Mouse (Mus musculus) cerebellum, postnatal 10 days (tissue): ENCODE results near the gene Kif16b.

ENCODE experiments used
- DNase-seq, 2 experiments: peaks; one replicate each; pipeline ENCODE4 v3.0.0; 2021; ENCODE audit warnings: mixed read lengths in 2 of 2

Gene Kif16b

DNA sequence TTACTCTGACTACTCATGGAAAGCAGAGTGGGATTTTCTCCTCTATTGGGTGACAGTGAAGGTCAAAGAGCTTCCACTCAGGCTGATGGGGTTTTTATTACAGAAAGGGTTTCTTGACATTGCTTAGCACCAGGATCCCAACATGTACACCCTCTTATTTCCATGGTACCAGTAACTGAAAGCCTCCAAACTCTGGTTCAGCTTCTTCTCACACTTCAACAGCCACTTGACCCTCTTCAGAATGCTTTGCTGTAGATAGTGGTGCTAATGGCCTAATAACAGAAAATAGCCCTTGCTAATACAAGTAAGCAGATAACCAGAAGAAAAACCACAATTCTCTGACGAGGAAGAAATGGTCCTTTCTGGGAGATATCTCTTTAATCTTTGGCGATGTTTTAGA, 259.6 kb downstream of the Kif16b start:
- DNase-seq, result no peak

DNA sequence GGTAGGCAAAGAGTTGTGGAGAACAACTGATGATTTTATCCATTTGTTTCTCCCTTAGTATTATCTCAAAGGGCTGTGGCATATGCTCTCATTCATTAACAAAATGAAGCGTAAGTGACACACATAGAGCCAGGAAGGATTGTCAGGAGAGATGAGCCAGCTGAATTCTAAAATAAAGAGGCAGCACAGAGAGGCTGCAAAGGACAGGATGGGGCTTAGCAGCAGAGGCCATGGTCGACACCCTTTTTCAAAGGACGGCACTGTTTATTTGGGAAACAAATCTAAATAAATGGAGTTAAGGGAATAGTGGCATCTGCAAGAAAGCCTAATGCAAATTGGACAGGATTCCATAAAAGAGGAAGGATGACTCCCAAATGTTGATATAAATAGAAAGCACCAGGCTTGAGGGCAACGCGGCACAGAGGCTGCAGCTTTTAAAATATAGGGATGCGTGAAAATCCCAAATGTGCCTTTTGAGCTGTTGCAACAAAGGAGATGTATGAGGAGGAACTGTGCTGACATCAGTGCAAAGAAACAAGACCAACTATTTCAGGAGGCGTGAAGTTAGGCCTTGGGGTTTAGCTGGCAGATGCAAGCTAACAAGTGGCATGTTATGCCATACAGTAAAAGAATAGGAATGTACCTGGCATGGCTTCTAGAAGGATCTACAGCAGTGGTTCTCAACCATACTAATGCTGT, 265.6 kb downstream of the Kif16b start:
- DNase-seq, result no peak

DNA sequence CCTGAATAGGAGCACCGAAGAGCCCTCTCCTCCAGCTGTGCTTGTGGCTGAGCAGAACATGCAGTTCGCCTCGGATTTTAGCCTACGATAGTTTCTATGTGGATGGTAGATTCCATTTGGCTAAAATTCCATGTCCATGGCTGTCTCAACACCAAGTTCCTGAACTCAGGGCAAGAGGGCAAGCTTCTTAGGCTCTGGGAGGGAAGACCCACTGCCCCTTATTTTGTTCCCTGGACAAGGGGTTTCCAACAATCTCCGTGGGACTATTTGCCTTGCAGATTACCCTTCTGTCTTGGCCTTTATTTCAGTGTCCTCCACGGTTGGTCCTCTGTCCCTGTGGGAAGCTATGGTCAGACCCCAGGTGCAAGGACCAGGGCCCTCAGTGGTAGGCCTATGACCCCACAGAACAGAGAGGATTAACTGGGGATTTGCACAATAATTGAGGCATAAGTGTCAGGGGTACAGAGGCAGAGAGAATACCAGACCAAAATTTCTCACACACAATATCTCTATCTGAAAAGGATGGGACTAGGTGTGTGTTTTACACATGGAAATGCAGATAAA, 267.3 kb downstream of the Kif16b start:
- no peak for DNase-seq

DNA sequence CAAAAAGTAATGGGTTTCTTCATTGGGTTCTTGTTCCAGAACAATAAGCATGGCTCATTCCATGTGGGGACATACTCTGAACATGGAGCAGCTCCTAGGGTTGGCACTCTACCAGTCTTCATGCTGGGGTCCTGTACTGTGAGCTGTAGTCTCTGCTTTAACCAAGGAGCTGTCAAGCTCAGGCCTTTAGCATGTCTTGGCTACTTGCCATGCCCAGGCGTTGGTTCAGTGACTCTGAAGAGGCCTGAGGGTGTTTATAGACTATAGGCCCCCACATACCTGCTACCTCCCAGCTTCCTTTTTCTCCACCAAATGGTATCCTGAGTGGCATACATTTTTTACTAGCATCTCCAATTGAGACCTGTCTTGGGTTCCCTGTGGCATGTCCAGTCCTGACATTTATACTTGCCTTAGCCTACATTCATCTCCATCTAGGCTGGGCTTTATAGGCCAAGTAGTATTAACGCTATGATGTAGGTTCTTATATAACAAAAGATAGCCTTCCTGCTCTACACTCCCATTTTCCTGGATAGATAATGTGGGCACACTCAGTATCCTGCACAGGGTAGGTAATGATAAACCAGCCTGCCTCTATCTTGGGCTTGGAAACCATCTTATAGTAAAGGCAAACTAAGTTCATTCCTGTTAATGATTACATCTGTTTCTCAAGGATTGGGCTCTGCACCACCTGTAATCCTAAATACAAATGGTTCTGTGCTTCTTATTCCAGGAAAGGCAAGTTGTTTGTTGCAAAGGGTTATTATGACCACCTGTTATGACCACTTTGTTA, 271.6 kb downstream of the Kif16b start:
- DNase-seq, result peak; percentile 46 to 75

DNA sequence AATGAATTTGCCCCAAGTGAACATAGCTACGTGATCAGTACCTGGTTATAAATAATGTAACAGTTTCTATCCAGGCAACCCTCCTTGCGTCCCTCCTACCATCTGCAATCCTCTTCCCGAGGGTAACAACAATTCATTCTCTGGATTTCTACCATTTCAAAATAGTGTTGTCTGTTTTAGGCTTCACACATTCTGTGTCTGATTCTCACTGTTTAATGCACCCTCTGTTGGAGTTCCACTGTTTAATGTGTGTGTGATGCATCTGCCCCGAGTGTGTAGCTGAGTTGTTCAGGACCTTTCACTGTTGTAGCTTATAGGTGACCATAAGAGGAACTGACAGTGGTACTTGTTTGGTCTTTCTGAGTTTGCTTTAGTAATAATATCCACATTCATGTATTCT, 275.6 kb downstream of the Kif16b start:
- no peak for DNase-seq

DNA sequence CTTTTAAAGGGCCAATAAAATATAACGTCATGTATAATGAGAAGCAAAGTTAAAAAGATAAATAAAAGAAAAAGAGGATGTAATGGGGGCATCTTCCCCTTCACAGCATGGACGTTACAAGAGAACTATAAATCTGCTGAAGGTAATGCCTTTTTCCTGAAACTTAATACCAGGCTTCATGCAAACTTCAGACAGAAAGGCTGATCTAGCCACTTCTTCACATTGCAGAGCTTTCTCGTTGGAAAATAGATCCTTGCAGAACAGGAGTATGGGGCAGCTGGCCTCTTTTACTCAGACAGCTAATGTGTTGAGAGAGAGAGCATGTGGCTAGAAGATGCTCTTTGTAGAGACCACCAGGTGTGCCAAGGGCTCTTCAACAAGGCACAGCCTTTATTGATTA, 276.2 kb downstream of the Kif16b start:
- DNase-seq, result no peak

DNA sequence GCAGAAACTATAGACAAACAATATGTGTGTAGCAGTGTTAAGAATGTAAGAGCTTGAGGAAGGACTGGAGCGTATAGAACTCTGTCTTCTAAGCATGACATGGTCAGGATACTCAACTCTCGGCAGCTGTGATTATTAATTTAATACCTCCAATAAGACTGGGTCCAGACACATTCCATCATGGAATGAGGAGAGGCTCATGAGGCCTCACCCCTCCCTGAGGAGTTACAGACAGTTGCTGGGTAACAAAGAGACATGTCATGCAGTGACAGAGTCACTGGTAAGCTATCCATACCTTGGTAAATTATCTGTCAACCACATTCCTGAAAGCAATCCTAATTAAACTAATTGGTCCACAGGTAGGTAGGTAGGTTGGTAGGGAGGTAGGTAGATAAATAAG, 277.1 kb downstream of the Kif16b start:
- DNase-seq, result no peak

DNA sequence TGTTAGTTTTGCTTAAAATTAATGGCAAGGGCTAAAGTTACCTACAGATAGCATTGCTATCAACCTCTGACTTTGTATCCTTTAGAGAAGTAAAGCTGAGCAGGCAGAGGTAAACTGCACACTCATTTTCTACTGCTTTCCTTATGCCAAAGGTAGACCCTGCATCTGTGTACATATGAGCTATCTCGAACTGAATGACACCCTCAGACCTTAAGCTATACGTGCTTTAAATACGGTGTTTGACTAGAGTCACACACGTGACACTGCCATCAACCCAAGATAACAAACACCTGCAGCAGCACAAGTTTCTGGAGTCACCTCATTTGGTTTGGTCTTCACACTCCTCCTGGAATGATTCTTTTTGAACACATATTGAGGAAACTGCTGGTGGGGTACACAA, 280.2 kb downstream of the Kif16b start:
- no peak for DNase-seq

DNA sequence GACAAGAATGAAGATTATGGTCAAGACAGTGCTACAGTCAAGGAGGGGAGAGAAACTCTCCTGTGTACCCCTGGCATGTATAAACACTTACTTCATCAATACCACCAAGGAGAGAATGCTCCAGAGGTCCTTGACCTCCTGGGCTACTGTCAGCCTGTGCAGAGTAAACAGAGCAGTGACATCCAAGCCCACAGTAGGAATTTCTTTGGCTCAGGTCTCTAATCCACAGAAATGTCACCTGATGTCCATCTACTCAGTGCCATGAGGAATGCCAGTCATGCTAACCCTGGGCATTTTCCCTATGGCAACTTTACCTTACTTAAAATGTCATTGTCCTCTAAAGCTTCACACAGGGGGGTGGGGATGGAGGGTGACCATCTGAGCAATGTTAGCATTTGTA, 281.4 kb downstream of the Kif16b start:
- no peak for DNase-seq

DNA sequence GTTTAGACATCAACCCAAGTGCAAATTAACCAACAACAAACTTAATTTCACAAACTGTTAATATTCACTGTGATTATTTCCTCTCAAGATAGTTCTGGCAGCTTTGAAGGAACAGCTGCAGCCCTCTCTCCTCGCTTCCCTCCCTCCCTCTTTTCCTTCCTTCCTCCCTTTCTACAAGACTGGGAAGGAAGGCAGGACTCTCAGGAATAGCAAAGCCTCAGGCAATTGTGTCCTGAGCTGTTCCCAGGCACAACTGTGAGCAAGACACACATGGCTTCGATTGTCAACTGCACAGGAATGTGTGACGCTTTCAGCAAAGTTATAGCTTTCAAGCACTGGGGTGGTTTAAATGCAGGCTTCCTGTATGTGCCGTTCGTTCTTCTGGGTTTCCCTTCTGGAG, 286.8 kb downstream of the Kif16b start:
- no peak for DNase-seq

DNA sequence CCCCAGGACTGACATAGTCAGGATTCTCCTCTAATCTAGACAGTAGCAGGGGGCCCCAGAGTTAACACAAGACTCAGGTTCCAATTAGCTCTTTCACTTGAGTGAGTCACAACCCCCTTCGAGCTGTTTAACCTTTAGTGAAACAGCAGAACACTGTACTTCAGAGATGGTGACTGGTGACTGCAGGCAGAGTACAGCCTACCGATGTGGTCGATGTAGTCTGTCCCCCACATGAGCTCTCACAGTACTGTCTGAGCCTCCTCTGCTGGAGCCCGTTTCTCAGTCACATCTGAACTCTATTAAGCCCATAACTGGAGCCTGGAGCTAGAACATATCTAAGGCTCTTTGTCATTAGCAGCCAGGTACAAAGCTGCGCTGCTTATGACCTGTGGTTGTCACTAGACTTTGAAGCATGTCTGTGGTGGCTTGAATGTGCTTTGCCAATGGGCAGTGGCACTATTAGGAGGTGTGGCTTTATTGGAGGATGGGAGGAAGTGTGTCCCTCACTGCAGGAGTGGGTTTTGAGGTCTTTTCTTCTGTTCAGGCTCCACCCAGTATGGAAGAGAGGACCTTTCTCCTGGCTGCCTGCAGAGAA, 288.9 kb downstream of the Kif16b start:
- DNase-seq, result no peak

DNA sequence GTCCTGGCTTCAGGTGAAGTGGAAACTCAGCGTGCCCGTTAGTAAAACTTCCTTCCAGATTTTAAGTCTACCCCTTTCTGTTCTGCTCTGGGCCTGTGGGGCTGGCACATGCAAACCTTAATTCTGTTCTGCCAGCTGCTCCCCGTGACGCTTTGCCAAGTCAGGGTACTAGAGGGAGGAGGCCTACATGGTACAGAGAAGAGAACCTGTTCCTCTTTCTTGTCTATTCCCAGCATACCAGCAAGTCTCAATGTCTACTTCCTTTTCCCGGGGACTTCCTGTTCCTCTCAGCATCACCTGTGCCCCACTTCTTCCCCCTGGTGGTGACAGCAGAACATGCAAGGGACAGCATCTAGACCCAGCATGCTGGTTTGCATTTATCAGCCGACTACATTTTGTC, 290.2 kb downstream of the Kif16b start:
- DNase-seq, result peak; percentile 87 to 93

DNA sequence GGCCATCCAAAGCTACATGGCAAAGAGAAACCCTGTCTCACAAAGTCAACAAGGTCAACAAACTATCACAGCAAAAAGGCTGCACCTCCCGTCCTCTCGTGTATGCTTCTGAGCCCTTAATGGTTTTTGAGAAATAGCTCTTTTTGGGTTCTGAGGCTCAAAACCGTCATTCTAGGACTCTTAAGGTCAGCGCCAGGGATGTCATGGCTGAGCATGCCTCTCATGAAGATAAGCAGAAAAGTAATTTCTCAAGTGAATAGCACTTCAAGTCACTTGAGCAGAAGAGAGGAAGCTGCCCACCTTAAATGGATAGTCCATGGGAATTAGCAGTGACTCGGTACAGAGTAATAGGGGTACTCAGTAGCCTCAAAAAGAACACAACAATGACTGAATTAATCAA, 291.1 kb downstream of the Kif16b start:
- DNase-seq, result no peak

DNA sequence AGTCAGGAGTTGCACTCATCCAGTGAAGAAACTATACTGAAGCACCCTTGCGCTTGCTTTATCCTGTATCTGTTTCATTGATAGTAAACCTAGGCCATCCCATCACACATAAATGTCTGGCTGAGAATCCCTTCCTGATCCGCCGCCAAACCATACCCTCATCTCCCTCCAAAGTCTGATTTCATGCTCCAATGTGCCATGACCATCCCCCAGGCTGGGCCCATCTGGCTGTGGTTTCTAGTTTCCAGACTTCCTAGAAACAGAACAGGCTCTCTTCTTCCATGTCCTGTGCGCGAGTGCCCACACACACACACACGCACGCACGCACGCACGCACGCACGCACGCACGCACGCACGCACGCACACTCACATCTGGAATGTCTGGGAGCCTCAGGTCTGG, 292.6 kb downstream of the Kif16b start:
- DNase-seq, result peak; percentile 92 to 96

DNA sequence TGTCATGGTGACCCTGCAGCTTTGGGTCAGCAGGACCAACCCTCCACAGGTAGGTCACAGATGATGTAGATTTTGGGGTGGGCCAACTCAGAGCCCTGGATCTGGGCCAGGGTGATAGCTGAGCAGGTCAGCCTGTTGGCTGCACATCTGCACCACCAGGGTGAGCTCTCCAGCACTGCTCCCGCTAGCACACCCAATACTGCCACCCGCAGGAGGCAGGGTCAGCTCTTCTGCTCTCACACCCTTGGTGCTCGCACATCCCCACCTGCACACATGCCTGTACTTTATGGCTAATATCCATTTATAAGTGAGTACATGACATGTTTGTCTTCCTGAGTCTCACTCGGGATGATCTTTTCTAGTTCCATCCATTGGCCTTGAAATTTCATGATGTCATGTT, 296.6 kb downstream of the Kif16b start:
- DNase-seq, result no peak

DNA sequence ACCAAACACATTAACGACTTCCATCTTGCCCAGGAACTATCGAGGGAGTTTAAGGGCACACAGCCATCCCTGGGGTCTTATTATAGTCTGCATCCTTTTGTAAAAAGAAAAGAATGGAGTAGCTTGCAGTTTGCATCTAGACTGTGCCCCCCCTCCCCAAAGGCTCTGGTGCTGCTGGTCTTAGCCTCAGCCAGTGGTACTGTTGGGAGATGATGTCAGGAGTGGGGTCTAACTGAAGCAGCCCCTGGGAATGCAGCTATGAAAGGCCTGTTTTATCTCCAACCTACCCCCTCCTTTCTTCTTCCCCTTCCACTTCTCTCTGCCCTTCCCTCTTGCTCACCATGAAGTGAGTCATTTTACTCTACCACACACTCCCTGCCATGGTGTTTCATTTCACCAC, 298.1 kb downstream of the Kif16b start:
- no peak for DNase-seq

DNA sequence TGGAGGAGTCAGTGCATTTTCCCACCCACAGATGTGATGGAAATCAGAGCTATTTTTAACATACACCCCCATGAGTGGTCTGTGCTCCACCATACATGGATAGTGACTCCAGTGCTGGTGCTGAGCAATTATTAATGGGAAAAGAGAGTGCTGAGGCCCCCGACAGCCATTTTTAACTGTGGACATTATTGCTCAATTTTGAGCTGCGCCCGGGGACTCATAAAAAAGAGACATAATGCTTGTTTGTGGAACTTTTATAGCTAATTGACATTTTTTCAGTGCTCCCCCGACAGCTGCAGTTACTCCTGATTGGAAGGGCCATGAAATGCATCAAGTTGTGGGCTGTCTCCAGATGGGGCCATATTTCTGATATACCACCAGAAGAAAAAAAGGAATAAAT, 302.1 kb downstream of the Kif16b start:
- DNase-seq, result no peak

DNA sequence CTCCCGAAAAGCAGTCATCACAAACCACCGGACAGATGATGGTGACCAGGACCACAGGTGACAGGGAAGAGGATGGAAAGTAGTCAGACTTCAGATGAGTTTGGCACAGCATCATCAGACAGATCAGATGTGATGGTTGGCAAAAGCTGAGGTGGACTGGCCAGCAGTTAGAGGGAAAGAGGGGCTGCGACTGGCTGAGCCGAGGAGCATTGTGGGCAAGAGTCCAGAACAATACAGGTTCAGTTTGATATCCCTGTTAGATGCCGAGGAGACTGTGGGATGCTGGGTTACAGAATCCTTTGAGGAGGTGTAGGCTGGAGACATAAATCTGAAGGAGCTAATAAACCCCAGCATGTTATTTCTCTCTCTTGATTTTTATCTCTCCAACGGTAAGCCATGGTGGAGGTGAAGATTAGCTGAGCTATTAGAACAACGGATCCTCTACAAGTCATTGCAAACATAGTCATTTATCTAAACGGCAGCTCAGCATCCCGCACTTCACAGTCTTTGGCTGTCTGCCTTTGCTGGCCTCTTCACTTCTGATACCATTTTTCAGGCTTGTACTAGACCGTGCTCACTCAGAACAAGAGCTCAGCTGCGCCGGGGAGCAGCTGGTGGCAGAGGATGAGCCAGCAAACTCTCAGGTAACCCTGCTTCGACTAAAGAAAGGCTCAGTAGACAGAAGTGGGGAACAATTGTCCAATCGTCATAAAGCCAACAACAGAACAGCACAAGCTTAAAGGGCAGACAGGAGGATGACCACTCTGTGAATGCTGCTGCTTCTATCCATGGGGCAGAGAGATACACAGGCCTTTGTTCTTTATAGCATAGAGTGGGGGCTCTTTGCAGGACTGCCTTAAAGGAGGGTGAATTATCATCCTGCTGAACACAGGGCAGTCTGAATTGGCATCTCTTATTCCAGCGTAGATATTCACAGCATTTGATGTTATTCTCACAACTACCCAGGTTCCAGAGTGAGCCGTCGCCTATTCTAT, 304.9 kb downstream of the Kif16b start:
- DNase-seq, result peak; percentile 72 to 78

DNA sequence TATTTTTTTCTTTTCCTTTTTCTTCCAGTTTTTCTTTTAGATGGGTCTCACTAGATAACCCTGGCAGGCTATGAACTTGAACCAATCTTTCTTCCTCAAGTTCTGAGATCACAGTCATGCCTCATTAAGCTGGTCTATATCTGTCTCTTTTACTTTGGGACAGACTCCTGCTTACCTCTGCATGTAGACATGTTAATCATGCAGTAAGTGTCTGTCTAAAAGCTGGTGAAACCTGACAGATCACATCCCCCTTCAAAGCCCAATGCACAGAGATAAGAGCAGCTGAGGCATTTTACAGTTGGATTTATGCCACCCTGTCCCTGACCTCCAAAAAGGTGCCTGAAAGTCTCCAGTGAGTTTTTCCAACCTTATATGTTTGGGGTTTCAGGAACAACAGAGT, 310.4 kb downstream of the Kif16b start:
- no peak for DNase-seq

DNA sequence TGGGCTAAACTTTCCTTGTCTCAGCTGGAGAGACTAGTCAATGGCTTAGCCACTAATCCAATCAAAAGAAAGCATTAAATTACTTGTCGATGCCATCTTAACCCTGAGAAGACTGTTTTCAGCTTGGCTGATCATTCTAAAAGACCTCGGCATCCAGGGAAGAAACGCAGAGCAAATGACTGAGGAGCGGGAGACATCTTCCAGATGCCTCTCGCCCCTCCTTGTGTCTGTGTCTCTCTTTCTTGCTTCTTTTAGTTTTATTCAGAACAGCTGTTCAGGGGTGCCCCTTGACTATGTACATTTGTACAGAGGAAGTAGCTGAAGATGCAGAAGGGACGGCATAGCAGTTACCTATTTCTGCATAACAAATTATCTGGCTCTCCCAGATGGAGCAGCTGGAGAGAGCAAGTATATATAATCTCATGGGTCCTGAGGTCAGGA, 311.0 kb downstream of the Kif16b start:
- no peak for DNase-seq

DNA sequence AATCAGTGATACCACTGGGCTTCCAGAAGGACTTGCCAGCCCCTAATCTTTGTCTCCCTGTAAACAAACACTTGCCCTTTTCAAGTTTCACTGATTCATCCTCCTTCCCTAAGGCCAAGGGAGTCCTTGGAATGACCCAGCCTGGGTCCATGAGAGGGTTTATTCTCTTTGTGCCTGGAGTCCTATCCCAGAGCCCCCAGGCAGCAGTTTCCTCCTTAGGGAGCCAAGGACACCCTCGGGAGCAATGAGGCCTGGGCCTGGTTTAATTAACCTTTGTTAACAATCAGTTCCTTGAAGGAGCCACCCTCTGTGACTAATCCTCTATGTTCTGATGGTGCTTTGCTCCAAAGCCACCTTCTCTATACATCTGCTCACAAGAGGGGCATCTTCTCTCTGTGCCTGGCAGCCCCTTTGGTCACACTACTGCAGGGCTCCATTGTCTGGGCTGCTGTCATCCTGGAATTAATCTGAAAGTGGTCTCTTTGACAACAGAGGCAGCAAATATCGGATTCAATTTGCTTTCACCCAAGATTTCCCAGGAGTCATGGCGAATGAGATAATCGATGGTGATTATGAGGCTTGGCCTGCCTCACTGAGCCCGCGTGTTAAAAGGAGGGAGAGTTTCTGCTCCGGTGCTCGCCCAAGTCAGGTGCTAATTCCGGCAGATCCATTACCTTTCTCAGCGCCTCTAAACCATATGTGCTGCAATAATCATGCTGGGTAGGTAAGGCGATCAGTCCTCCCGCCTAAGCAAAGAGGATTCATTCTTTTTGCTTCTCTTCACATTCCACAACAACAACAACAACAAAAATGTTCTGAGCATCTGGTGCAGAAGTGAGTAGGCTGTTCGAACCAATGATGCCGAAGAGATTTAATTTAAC, 311.7 kb downstream of the Kif16b start:
- peak in 1 of 2 experiments; percentile 36 for DNase-seq
